Mouse (Mus musculus): ENCODE measurements around the gene Gm1673. TPM values are rescaled to one million over a fixed set of nuclear protein-coding genes. Genes with fewer than 3 reads are reported as not detected.

Gm1673 gene
- polyA plus RNA-seq, 1 experiment from 2014 or later, result 607 TPM

GRCm38 (mm10) chr5:33999466-34000090 lies 16.3 kb downstream of the Gm1673 start:
- Histone ChIP-seq H3K4me3 (peak overlapping the region; percentile 87), H3K9me3 (no peaks in the 10 kb centered on the region), H3K27me3 (peaks cover under 1% of the 10 kb centered on the region; the same call in 1 of the 2 replicates), H3K4me2 (peak overlapping the region; percentile 73), H3K9ac (peak overlapping the region; percentile 95), H3K4me1 (replicated peaks) (peaks cover 66% of the 10 kb centered on the region), H3K27ac (no peak overlapping the region), H3K36me3 (peaks cover 38% of the 10 kb centered on the region)
- ATAC-seq (ENCODE audit: low FRiP score), result no peak
- 88% methylated on average over 6 of the region's 6 CpGs for WGBS

GRCm38 (mm10) chr5:34000809-34001208 lies 17.6 kb downstream of the Gm1673 start:
- Histone ChIP-seq H3K9ac (no peak overlapping the region), H3K27me3 (no peaks in the 10 kb centered on the region), H3K27ac (no peak overlapping the region), H3K4me3 (no peak overlapping the region), H3K4me1 (replicated peaks) (peaks cover 57% of the 10 kb centered on the region), H3K9me3 (no peaks in the 10 kb centered on the region), H3K36me3 (peaks cover 38% of the 10 kb centered on the region), H3K4me2 (no peak overlapping the region)
- 98% methylated on average over 25 of the region's 25 CpGs for WGBS
- ATAC-seq (ENCODE audit: low FRiP score), result no peak

GRCm38 (mm10) chr5:34001401-34001800 lies 18.2 kb downstream of the Gm1673 start:
- H3K4me3 ChIP-seq, result no peak overlapping the region
- peaks cover 57% of the 10 kb centered on the region for H3K4me1 ChIP-seq (replicated peaks)
- H3K27ac ChIP-seq, result no peak overlapping the region
- H3K36me3 ChIP-seq, result peaks cover 38% of the 10 kb centered on the region
- WGBS, result 88% methylated on average over 1 of the region's 1 CpGs
- no peak overlapping the region for H3K9ac ChIP-seq
- H3K27me3 ChIP-seq, result no peaks in the 10 kb centered on the region
- no peak for ATAC-seq (ENCODE audit: low FRiP score)
- no peak overlapping the region for H3K4me2 ChIP-seq
- no peaks in the 10 kb centered on the region for H3K9me3 ChIP-seq

- Histone ChIP-seq H3K4me2 (no peak overlapping the region), H3K27ac (no peak overlapping the region), H3K9me3 (no peaks in the 10 kb centered on the region), H3K4me3 (no peak overlapping the region), H3K27me3 (no peaks in the 10 kb centered on the region), H3K36me3 (peaks cover 38% of the 10 kb centered on the region), H3K4me1 (replicated peaks) (peaks cover 52% of the 10 kb centered on the region), H3K9ac (no peak overlapping the region)
- WGBS, result 87% methylated on average over 4 of the region's 4 CpGs
- no peak for ATAC-seq (ENCODE audit: low FRiP score)
Observed at GRCm38 (mm10) chr5:34002636-34003035, 19.4 kb downstream of the Gm1673 start.

GRCm38 (mm10) chr5:34004618-34005017 lies 21.4 kb downstream of the Gm1673 start:
- Histone ChIP-seq H3K9ac (no peak overlapping the region), H3K4me1 (replicated peaks) (peaks cover 32% of the 10 kb centered on the region), H3K4me2 (no peak overlapping the region), H3K9me3 (no peaks in the 10 kb centered on the region), H3K27me3 (no peaks in the 10 kb centered on the region), H3K4me3 (no peak overlapping the region), H3K36me3 (peaks cover 36% of the 10 kb centered on the region), H3K27ac (no peak overlapping the region)
- WGBS, result 82% methylated on average over 5 of the region's 5 CpGs
- no peak for ATAC-seq (ENCODE audit: low FRiP score)

- 88% methylated on average over 4 of the region's 4 CpGs for WGBS
- Histone ChIP-seq H3K9ac (no peak overlapping the region), H3K36me3 (peaks cover 15% of the 10 kb centered on the region), H3K27ac (no peak overlapping the region), H3K27me3 (no peaks in the 10 kb centered on the region), H3K9me3 (no peaks in the 10 kb centered on the region), H3K4me3 (no peak overlapping the region), H3K4me1 (replicated peaks) (peaks cover 15% of the 10 kb centered on the region), H3K4me2 (no peak overlapping the region)
- no peak for ATAC-seq (ENCODE audit: low FRiP score)
Observed at GRCm38 (mm10) chr5:34006832-34007231, 23.6 kb downstream of the Gm1673 start.

- Histone ChIP-seq H3K27me3 (no peaks in the 10 kb centered on the region), H3K36me3 (peaks cover 11% of the 10 kb centered on the region; the same call in 1 of the 2 replicates), H3K4me1 (replicated peaks) (peaks cover 10% of the 10 kb centered on the region; the same call in 1 of the 2 replicates), H3K27ac (no peak overlapping the region), H3K4me2 (no peak overlapping the region), H3K4me3 (no peak overlapping the region), H3K9ac (no peak overlapping the region), H3K9me3 (no peaks in the 10 kb centered on the region)
- WGBS, result 95% methylated on average over 4 of the region's 4 CpGs
- no peak for ATAC-seq (ENCODE audit: low FRiP score)
Observed at GRCm38 (mm10) chr5:34007392-34007941, 24.2 kb downstream of the Gm1673 start.

- H3K9ac ChIP-seq, result no peak overlapping the region
- no peaks in the 10 kb centered on the region for H3K4me1 ChIP-seq (replicated peaks)
- no peak overlapping the region for H3K27ac ChIP-seq
- no peak overlapping the region for H3K4me3 ChIP-seq
- no peaks in the 10 kb centered on the region for H3K9me3 ChIP-seq
- H3K27me3 ChIP-seq, result no peaks in the 10 kb centered on the region
- ATAC-seq (ENCODE audit: low FRiP score), result no peak
- WGBS, result 71% methylated on average over 1 of the region's 1 CpGs
- H3K4me2 ChIP-seq, result no peak overlapping the region
- no peaks in the 10 kb centered on the region for H3K36me3 ChIP-seq
Observed at GRCm38 (mm10) chr5:34014652-34015051, 31.4 kb downstream of the Gm1673 start.

GRCm38 (mm10) chr5:34018968-34019367 lies 35.7 kb downstream of the Gm1673 start:
- Histone ChIP-seq H3K4me2 (no peak overlapping the region), H3K9ac (no peak overlapping the region), H3K27me3 (no peaks in the 10 kb centered on the region), H3K27ac (no peak overlapping the region), H3K36me3 (no peaks in the 10 kb centered on the region), H3K9me3 (no peaks in the 10 kb centered on the region), H3K4me1 (replicated peaks) (no peaks in the 10 kb centered on the region), H3K4me3 (no peak overlapping the region)
- 86% methylated on average over 4 of the region's 4 CpGs for WGBS
- ATAC-seq (ENCODE audit: low FRiP score), result no peak

GRCm38 (mm10) chr5:34030101-34030500 lies 46.9 kb downstream of the Gm1673 start:
- Histone ChIP-seq H3K4me3 (no peak overlapping the region), H3K9me3 (no peaks in the 10 kb centered on the region), H3K27ac (no peak overlapping the region), H3K27me3 (no peaks in the 10 kb centered on the region), H3K36me3 (no peaks in the 10 kb centered on the region), H3K4me1 (replicated peaks) (0 out of 2 replicates have a peak, but pooled peaks cover 7% of the 10 kb centered on the region), H3K4me2 (no peak overlapping the region), H3K9ac (no peak overlapping the region)
- no peak for ATAC-seq (ENCODE audit: low FRiP score)
- WGBS, result 67% methylated on average over 4 of the region's 4 CpGs

- no peaks in the 10 kb centered on the region for H3K9me3 ChIP-seq
- H3K4me2 ChIP-seq, result no peak overlapping the region
- H3K36me3 ChIP-seq, result no peaks in the 10 kb centered on the region
- no peak overlapping the region for H3K4me3 ChIP-seq
- H3K9ac ChIP-seq, result no peak overlapping the region
- H3K27me3 ChIP-seq, result no peaks in the 10 kb centered on the region
- ATAC-seq (ENCODE audit: low FRiP score), result no peak
- 0 out of 2 replicates have a peak, but pooled peaks cover 7% of the 10 kb centered on the region for H3K4me1 ChIP-seq (replicated peaks)
- WGBS, result 73% methylated on average over 6 of the region's 6 CpGs
- H3K27ac ChIP-seq, result no peak overlapping the region
Observed at GRCm38 (mm10) chr5:34031022-34031421, 47.8 kb downstream of the Gm1673 start.

GRCm38 (mm10) chr5:34032520-34032919 lies 49.3 kb downstream of the Gm1673 start:
- 0 out of 2 replicates have a peak, but pooled peaks cover 7% of the 10 kb centered on the region for H3K4me1 ChIP-seq (replicated peaks)
- H3K27me3 ChIP-seq, result no peaks in the 10 kb centered on the region
- no peak overlapping the region for H3K27ac ChIP-seq
- H3K9ac ChIP-seq, result no peak overlapping the region
- H3K36me3 ChIP-seq, result no peaks in the 10 kb centered on the region
- WGBS, result 53% methylated on average over 3 of the region's 3 CpGs
- no peak for ATAC-seq (ENCODE audit: low FRiP score)
- no peaks in the 10 kb centered on the region for H3K9me3 ChIP-seq
- no peak overlapping the region for H3K4me3 ChIP-seq
- H3K4me2 ChIP-seq, result no peak overlapping the region
